Mouse (Mus musculus): ENCODE measurements around the gene Fgd2. TPM values are rescaled to one million over a fixed set of nuclear protein-coding genes. Genes with fewer than 3 reads are reported as not detected.

Fgd2 gene
- polyA plus RNA-seq, 1 experiment from 2014 or later, result 8.4 TPM

DNA sequence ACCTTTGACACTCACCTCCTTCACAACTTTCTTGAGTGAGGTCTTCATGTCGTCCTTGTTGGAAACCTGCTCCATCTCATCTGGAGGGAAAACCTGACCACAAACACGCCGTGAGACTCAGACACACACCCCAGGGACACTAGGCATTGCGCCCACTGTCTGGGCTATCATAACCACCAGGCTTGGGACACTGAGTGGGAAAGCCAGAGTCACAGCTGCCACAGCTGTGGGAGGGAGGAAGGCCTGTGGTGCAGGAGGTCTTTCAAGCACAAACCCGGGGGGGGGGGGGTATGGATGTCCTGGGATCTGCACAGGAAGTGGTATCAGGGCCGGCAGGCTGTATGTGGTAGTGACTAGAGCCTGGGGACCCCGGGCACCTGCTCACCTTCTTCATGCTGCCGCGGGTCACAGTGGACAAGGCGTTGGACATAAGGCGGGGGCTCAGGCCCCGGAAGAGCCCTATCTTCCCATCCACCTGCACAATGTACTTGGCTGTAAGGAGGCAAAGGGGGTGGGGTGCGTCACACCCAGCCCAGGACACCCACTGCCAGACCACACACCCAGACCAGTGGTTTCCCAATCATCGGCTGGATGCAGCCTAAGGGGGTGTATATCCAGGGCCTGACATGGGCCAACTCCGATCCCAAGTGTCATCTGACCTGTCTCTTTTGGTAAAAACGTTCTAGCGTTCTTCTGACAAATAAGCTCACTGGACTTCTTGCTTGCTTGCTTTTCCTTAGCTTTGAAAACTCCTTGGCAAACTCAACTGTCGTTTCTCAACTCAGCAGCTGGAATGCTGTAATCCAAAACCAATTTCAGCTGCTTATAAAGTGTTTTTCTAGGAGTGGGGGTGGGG, 20.1 kb upstream of the Fgd2 start:
- WGBS, result 74% methylated on average over 18 of the region's 18 CpGs
- H3K4me3 ChIP-seq (ENCODE audit: low read depth, low read length), result no peak overlapping the region
- no peak overlapping the region for H3K4me2 ChIP-seq (replicated peaks; ENCODE audit: low read depth, low read length)
- no peak overlapping the region for H3K9ac ChIP-seq (replicated peaks; ENCODE audit: low read depth, low read length)
- no peaks in the 10 kb centered on the region for H3K9me3 ChIP-seq (ENCODE audit: control insufficient read depth, low read depth, low read length)
- peaks cover 26% of the 10 kb centered on the region for H3K4me1 ChIP-seq (ENCODE audit: control insufficient read depth, insufficient read depth, low read length)
- no peaks in the 10 kb centered on the region for H3K27me3 ChIP-seq (ENCODE audit: control insufficient read depth, insufficient read depth, low read length)
- no peak for ATAC-seq (ENCODE audit: insufficient number of reproducible peaks, insufficient read depth, low FRiP score, low read depth)
- H3K27ac ChIP-seq (ENCODE audit: low read length), result peak overlapping the region; percentile 88
- peaks cover 58% of the 10 kb centered on the region for H3K36me3 ChIP-seq (ENCODE audit: control insufficient read depth, insufficient read depth, low read length)

GRCm38 (mm10) chr17:29341591-29342003, 19.1 kb upstream of the Fgd2 start:
- H3K27me3 ChIP-seq (ENCODE audit: control insufficient read depth, insufficient read depth, low read length), result no peaks in the 10 kb centered on the region
- WGBS, result 16% methylated on average over 9 of the region's 9 CpGs
- H3K4me2 ChIP-seq (replicated peaks; ENCODE audit: low read depth, low read length), result no peak overlapping the region
- H3K27ac ChIP-seq (ENCODE audit: low read length), result peak overlapping the region; percentile 88
- no peak overlapping the region for H3K4me3 ChIP-seq (ENCODE audit: low read depth, low read length)
- H3K9ac ChIP-seq (replicated peaks; ENCODE audit: low read depth, low read length), result no peak overlapping the region
- peak; percentile 58 for ATAC-seq (ENCODE audit: insufficient number of reproducible peaks, insufficient read depth, low FRiP score, low read depth)
- peaks cover 36% of the 10 kb centered on the region for H3K4me1 ChIP-seq (ENCODE audit: control insufficient read depth, insufficient read depth, low read length)
- no peaks in the 10 kb centered on the region for H3K9me3 ChIP-seq (ENCODE audit: control insufficient read depth, low read depth, low read length)
- H3K36me3 ChIP-seq (ENCODE audit: control insufficient read depth, insufficient read depth, low read length), result peaks cover 50% of the 10 kb centered on the region

- no peaks in the 10 kb centered on the region for H3K27me3 ChIP-seq (ENCODE audit: control insufficient read depth, insufficient read depth, low read length)
- H3K4me3 ChIP-seq (ENCODE audit: low read depth, low read length), result no peak overlapping the region
- peaks cover 43% of the 10 kb centered on the region for H3K36me3 ChIP-seq (ENCODE audit: control insufficient read depth, insufficient read depth, low read length)
- no peak overlapping the region for H3K4me2 ChIP-seq (replicated peaks; ENCODE audit: low read depth, low read length)
- peak; percentile 57 for ATAC-seq (ENCODE audit: insufficient number of reproducible peaks, insufficient read depth, low FRiP score, low read depth)
- 41% methylated on average over 13 of the region's 13 CpGs for WGBS
- H3K27ac ChIP-seq (ENCODE audit: low read length), result peak overlapping the region; percentile 88
- H3K4me1 ChIP-seq (ENCODE audit: control insufficient read depth, insufficient read depth, low read length), result peaks cover 37% of the 10 kb centered on the region
- H3K9ac ChIP-seq (replicated peaks; ENCODE audit: low read depth, low read length), result no peak overlapping the region
- H3K9me3 ChIP-seq (ENCODE audit: control insufficient read depth, low read depth, low read length), result no peaks in the 10 kb centered on the region
These were observed 18.5 kb upstream of the Fgd2 start for GRCm38 (mm10) chr17:29342010-29342910.

DNA sequence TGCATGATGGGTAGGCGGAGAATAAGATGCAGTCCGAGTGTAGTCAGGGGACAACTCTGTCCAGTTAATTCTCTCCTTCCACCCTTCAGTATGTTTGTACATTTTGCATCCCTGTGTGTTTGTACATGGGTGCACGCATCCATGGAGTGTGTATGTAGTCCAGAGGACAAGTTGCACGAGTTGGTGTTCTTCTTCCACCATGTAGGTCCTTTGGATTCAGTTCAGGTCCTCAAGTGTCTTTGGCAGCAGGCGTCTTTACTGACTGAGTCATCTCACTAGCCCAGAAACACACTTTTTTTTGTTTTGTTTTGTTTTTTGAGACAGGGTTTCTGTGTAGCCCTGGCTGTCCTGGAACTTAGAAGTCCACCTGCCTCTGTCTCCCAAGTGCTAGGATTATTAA, 17.5 kb upstream of the Fgd2 start:
- Histone ChIP-seq H3K9me3 (ENCODE audit: control insufficient read depth, low read depth, low read length) (no peaks in the 10 kb centered on the region), H3K36me3 (ENCODE audit: control insufficient read depth, insufficient read depth, low read length) (peaks cover 36% of the 10 kb centered on the region), H3K9ac (replicated peaks; ENCODE audit: low read depth, low read length) (no peak overlapping the region), H3K27ac (ENCODE audit: low read length) (no peak overlapping the region), H3K27me3 (ENCODE audit: control insufficient read depth, insufficient read depth, low read length) (no peaks in the 10 kb centered on the region), H3K4me3 (ENCODE audit: low read depth, low read length) (no peak overlapping the region), H3K4me1 (ENCODE audit: control insufficient read depth, insufficient read depth, low read length) (peaks cover 37% of the 10 kb centered on the region), H3K4me2 (replicated peaks; ENCODE audit: low read depth, low read length) (no peak overlapping the region)
- no peak for ATAC-seq (ENCODE audit: insufficient number of reproducible peaks, insufficient read depth, low FRiP score, low read depth)
- WGBS, result 88% methylated on average over 5 of the region's 5 CpGs

DNA sequence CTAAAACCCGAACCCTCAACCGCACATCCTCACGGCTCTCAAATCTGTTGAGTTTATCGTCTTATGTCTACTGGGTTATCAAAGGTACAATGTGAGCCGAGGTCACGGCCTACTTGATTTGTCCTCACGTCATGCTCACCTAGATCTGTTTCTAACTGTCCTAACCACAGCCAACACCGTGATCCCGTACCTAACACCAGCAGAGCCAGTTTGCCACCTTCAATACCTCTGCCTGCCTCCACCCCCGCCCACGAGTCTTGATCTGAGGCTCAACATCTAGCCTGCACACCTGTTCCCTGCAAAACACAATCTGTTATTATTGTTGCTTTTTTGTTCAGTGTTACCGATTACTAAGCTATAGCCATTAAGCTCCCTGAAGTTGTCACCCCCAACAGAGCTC, 15.4 kb upstream of the Fgd2 start:
- Histone ChIP-seq H3K4me2 (replicated peaks; ENCODE audit: low read depth, low read length) (no peak overlapping the region), H3K9me3 (ENCODE audit: control insufficient read depth, low read depth, low read length) (no peaks in the 10 kb centered on the region), H3K27ac (ENCODE audit: low read length) (no peak overlapping the region), H3K4me1 (ENCODE audit: control insufficient read depth, insufficient read depth, low read length) (peaks cover 37% of the 10 kb centered on the region), H3K9ac (replicated peaks; ENCODE audit: low read depth, low read length) (no peak overlapping the region), H3K27me3 (ENCODE audit: control insufficient read depth, insufficient read depth, low read length) (no peaks in the 10 kb centered on the region), H3K36me3 (ENCODE audit: control insufficient read depth, insufficient read depth, low read length) (peaks cover 16% of the 10 kb centered on the region; the same call in 1 of the 2 replicates), H3K4me3 (ENCODE audit: low read depth, low read length) (no peak overlapping the region)
- WGBS, result 93% methylated on average over 12 of the region's 12 CpGs
- ATAC-seq (ENCODE audit: insufficient number of reproducible peaks, insufficient read depth, low FRiP score, low read depth), result no peak

DNA sequence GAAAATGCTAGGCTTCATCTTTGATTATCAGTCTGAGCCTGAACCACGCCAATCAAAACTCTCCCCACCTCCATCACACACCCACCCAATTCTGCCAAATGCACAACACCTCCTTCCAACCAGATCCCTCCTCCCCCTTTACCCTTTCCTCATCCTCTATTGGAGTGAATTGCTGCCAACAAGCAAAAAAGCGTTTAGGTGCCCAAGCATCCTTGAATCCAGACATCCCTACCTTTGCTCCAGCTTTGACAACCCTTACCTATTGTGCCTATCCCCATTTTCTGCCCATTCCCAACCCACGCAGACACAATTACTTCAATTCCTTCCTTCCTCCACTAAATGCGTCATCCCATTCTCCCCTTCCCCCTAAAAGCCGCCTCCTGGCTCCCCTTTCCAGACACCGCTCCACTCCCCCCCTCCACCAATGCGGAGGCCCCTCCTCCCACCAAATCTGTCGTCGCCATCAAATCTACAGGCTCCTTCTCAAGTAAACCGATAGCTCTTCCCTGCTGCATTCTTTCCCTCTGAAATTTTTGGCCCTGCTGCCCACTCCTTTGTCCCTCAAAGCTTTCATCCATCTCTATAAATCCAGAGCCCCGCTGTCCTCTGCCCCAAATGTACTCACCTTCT, 14.1 kb upstream of the Fgd2 start:
- H3K9ac ChIP-seq (replicated peaks; ENCODE audit: low read depth, low read length), result peak overlapping the region; percentile 92
- WGBS, result 5% methylated on average over 11 of the region's 11 CpGs
- H3K4me2 ChIP-seq (replicated peaks; ENCODE audit: low read depth, low read length), result peak overlapping the region; percentile 78
- H3K9me3 ChIP-seq (ENCODE audit: control insufficient read depth, low read depth, low read length), result no peaks in the 10 kb centered on the region
- peak overlapping the region; percentile 93 for H3K4me3 ChIP-seq (ENCODE audit: low read depth, low read length)
- peaks cover 26% of the 10 kb centered on the region for H3K4me1 ChIP-seq (ENCODE audit: control insufficient read depth, insufficient read depth, low read length)
- H3K27ac ChIP-seq (ENCODE audit: low read length), result peak overlapping the region; percentile 83
- no peaks in the 10 kb centered on the region for H3K27me3 ChIP-seq (ENCODE audit: control insufficient read depth, insufficient read depth, low read length)
- ATAC-seq (ENCODE audit: insufficient number of reproducible peaks, insufficient read depth, low FRiP score, low read depth), result no peak
- peaks cover 10% of the 10 kb centered on the region; the same call in 1 of the 2 replicates for H3K36me3 ChIP-seq (ENCODE audit: control insufficient read depth, insufficient read depth, low read length)

GRCm38 (mm10) chr17:29347126-29347644, 13.5 kb upstream of the Fgd2 start:
- Histone ChIP-seq H3K9me3 (ENCODE audit: control insufficient read depth, low read depth, low read length) (no peaks in the 10 kb centered on the region), H3K36me3 (ENCODE audit: control insufficient read depth, insufficient read depth, low read length) (peaks cover 10% of the 10 kb centered on the region; the same call in 1 of the 2 replicates), H3K4me2 (replicated peaks; ENCODE audit: low read depth, low read length) (peak overlapping the region; percentile 78), H3K9ac (replicated peaks; ENCODE audit: low read depth, low read length) (peak overlapping the region; percentile 92), H3K27ac (ENCODE audit: low read length) (peak overlapping the region; percentile 83), H3K4me1 (ENCODE audit: control insufficient read depth, insufficient read depth, low read length) (peaks cover 21% of the 10 kb centered on the region), H3K4me3 (ENCODE audit: low read depth, low read length) (peak overlapping the region; percentile 93), H3K27me3 (ENCODE audit: control insufficient read depth, insufficient read depth, low read length) (no peaks in the 10 kb centered on the region)
- WGBS, result under 1% methylated on average over 42 of the region's 45 CpGs
- ATAC-seq (ENCODE audit: insufficient number of reproducible peaks, insufficient read depth, low FRiP score, low read depth), result no peak

All from stomach, embryonic 14.5 days (tissue).